Mouse (Mus musculus) brain, adult 2 months (tissue): ENCODE results near the gene Sec14l2.

Experiments used
- DNase-seq: peaks from one replicate; pipeline ENCODE4 v3.0.0; 2011; ENCODE audit warnings: low read depth, low spot score

The Sec14l2 gene

DNA sequence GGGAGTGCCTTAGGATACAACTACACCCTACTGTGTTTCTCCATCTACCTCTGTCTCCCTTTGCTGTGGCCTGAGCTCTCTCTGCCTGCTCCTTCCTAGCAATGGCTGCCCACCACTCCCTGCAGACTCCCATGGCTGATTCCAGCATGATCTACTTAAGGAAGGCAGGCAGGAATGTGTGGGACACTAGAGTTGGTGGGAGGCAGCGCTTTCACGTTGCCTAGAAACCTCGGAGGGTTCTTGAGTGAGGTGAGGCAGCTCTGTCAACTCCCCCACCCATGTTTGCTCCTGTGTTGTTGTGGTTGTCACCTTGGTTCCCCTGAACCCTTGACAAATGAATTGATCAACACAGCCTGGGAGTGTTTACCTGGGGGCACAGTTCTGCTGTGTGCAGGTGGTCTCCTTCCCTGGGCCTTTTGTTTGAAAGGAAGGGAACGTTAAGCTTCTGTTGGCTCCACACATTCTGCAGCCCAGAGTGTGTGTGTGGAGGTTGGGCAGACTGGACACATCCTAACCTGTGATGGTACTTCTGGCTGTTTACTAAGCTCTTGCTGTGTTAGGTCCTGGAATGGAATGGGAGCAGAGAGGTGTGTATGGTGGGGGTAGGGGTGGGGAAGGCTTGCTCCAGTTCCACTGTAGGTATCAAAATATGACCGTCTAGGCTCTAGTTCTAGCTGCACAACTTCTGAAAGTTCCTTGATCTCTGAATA, 62.2 kb downstream of the Sec14l2 start:
- DNase-seq, result peak; percentile 75

DNA sequence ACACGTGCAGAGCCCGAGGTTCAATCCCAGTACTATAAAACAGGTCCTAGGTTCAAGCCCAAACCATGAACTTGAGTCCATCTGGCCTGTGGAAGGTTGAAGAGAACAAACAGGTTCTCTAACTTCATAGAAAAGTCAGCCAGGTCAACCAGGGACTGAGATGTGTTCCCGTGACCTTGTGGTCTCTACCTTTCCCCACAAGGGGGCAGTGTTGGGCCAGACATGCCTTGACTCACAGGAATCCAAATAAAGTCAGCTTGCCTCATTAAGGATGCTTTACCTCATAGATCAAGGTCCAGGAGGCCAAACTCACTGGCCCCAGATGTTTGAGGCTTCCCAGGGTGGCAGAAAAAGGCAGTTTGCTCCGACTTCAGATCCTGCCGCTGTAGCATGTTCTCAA, 69.6 kb downstream of the Sec14l2 start:
- DNase-seq, result peak; percentile 80

DNA sequence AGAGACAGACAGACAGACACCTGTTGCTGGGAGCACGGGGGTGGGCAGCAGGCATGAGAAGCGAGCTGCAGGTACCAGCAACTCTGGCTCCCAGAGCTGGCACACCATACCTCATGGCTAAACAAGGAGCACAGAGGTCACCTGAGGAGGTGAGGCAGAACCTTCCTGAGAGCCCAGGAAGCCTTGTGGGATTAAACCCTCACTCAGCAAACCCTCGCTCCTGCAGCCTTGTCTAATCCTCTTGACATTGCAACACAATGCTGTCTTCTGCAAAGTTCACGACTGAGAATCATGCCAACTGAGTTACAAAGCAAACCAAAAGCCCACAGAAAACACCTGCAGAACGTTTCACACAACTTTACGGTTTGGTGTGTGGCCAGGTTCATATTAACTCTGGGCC, 74.8 kb downstream of the Sec14l2 start:
- no peak for DNase-seq

DNA sequence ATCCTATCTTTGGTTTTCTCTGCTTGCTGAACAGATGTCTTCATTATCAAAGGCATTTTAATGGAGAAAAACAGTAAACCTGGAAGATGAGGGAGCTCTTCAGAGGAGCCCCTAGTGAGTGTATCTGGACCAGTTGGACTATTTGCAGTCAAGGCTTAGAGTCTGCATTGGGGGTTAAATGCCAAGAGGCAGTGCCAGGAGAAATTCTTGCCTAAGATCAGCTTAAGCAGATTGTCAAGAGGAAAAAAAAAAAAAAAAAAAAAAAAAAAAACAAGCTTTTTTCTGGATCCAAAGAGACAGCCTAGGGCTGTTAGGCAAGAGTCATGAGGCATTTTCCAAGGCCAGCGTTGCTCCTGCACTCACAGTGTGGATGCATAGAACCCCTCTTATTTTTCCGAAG, 75.4 kb downstream of the Sec14l2 start:
- no peak for DNase-seq
